Mouse (Mus musculus): ENCODE measurements around the gene Erc1.

- no peak for TF ChIP-seq CTCF (IDR thresholded peaks at IDR 0.05; ENCODE audit: extremely low read depth, insufficient read depth, insufficient read length, insufficient replicate concordance)
- no peak for TF ChIP-seq POLR2A (IDR thresholded peaks at IDR 0.05; ENCODE audit: low read depth, low read length)
Measured at GRCm38 (mm10) chr6:119643178-119643728, 204.7 kb downstream of the Erc1 start.

Measured in spleen, adult 2 months (tissue).